ENCODE assay signal across 14 mouse cellular contexts in genomic region chr11:35065959-35066414, GRCm38 (mm10). TPM values are rescaled to one million over a fixed set of nuclear protein-coding genes. Genes with fewer than 3 reads are reported as not detected.
DNase-seq lines count a peak whose midpoint lies in the region; ATAC-seq and TF ChIP-seq lines count a peak whose summit lies in the region.
"Had no signal": no experiment of that assay in that cellular context is flagged by ENCODE, and none has a peak within 500 bp of the region (broad histone marks: within the 10 kb centered on the region; RNA-seq: fewer than 3 reads in every experiment).

No protein-coding gene starts in this region.

- no peaks in the 10 kb centered on the region for H3K36me3 ChIP-seq in kidney, postnatal 0 days (ENCODE audit: insufficient read depth, low read length)
- H3K36me3 ChIP-seq: heart, embryonic 13.5 days; liver, embryonic 12.5 days; midbrain, embryonic 12.5 days had no signal

- no peaks in the 10 kb centered on the region for H3K4me1 ChIP-seq in kidney, postnatal 0 days (replicated peaks; ENCODE audit: insufficient read depth, low read length)
- H3K4me1 ChIP-seq: liver, embryonic 12.5 days; midbrain, embryonic 12.5 days had no signal

- H3K9me3 ChIP-seq in kidney, postnatal 0 days (replicated peaks; ENCODE audit: low read length) = no peaks in the 10 kb centered on the region
- H3K9me3 ChIP-seq: heart, embryonic 13.5 days; liver, embryonic 12.5 days; midbrain, embryonic 12.5 days had no signal

- no peak overlapping the region for H3K4me3 ChIP-seq in kidney, postnatal 0 days (replicated peaks; ENCODE audit: low read depth, low read length)
- H3K4me3 ChIP-seq: heart, embryonic 13.5 days; liver, embryonic 12.5 days; midbrain, embryonic 12.5 days had no signal

- no peak overlapping the region for H3K9ac ChIP-seq in kidney, postnatal 0 days (ENCODE audit: low read depth, low read length)
- H3K9ac ChIP-seq: heart, embryonic 13.5 days; hindbrain, embryonic 14.5 days; liver, embryonic 12.5 days; midbrain, embryonic 12.5 days had no signal

- WGBS in kidney, postnatal 0 days = 48% methylated on average over 4 of the region's 4 CpGs

- no peak for ATAC-seq in kidney, postnatal 0 days (replicated peaks; ENCODE audit: low FRiP score, low read depth)
- ATAC-seq: forebrain, embryonic 14.5 days; liver, embryonic 12.5 days had no signal

- TF ChIP-seq CTCF in kidney, postnatal 0 days (IDR thresholded peaks at IDR 0.05; ENCODE audit: low read depth) = no peak

- peak; percentile 25 for DNase-seq in kidney, postnatal 0 days (ENCODE audit: low spot score)
- DNase-seq in kidney, postnatal 14 days = no peak
- DNase-seq in NIH3T3 (ENCODE audit: low read depth) = peak; percentile 92
- DNase-seq in gastrocnemius, postnatal 25 days = peak; percentile 15
- DNase-seq in mesoderm, embryonic 11.5 days (ENCODE audit: low read depth, low spot score) = peak; percentile 13
- DNase-seq in spleen, postnatal 10 days (ENCODE audit: low spot score in 2 of 2) = no peak
- no peak for DNase-seq in retina, postnatal 1 day
- DNase-seq: cerebellum, adult 8-10 months; kidney, adult 11 months had no signal

- H3K27me3 ChIP-seq in kidney, postnatal 0 days (ENCODE audit: insufficient read depth, low read length) = no peaks in the 10 kb centered on the region
- H3K27me3 ChIP-seq: heart, embryonic 13.5 days; liver, embryonic 12.5 days; midbrain, embryonic 12.5 days had no signal

- H3K4me2 ChIP-seq in kidney, postnatal 0 days (ENCODE audit: low read length) = no peak overlapping the region
- H3K4me2 ChIP-seq: heart, embryonic 13.5 days; hindbrain, embryonic 14.5 days; liver, embryonic 12.5 days; midbrain, embryonic 12.5 days had no signal

- no peak overlapping the region for H3K27ac ChIP-seq in kidney, postnatal 0 days
- H3K27ac ChIP-seq: heart, embryonic 13.5 days; hindbrain, embryonic 14.5 days; liver, embryonic 12.5 days; midbrain, embryonic 12.5 days had no signal

RNA-seq across cellular contexts. Expression of gene Slit3, which starts 55.0 kb away (rescaled TPM):
- polyA plus RNA-seq in kidney, postnatal 0 days (2015; fragmentation: Nextera tagmentation; extraction: Ambion mirVana) = 6.6 and 6.7 TPM in 2 replicates
- 10 to 100 TPM in 1 of 2 experiments, 1 to 10 TPM in 1; 9.5 to 13.2 TPM for total RNA-seq in gastrocnemius, postnatal 25 days (2021)

Comparison
In these comparisons a context has a peak if more than half of its experiments do, and no peak if none do; other contexts are left out.
1. DNase-seq: peak in kidney, postnatal 0 days (single experiment), NIH3T3 (single experiment), gastrocnemius, postnatal 25 days (single experiment) and mesoderm, embryonic 11.5 days (single experiment); none in kidney, postnatal 14 days (single experiment), spleen, postnatal 10 days (0 of 2) and retina, postnatal 1 day (single experiment).